Mouse (Mus musculus) layer of hippocampus, adult 11-12 months (tissue): Measurements from ENCODE around the gene Cog3.
A peak's percentile ranks its signal among the peaks of the same experiment; 100 is the strongest.
"Not testable (repeated sequence)": the region's sequence is repeated elsewhere in the genome, so short reads cannot be mapped to it uniquely, and the experiment has no call there.

Source experiments
- DNase-seq: peaks from one replicate; pipeline ENCODE4 v3.0.0; 2022; ENCODE audit warnings: low spot score

Gene Cog3

DNA sequence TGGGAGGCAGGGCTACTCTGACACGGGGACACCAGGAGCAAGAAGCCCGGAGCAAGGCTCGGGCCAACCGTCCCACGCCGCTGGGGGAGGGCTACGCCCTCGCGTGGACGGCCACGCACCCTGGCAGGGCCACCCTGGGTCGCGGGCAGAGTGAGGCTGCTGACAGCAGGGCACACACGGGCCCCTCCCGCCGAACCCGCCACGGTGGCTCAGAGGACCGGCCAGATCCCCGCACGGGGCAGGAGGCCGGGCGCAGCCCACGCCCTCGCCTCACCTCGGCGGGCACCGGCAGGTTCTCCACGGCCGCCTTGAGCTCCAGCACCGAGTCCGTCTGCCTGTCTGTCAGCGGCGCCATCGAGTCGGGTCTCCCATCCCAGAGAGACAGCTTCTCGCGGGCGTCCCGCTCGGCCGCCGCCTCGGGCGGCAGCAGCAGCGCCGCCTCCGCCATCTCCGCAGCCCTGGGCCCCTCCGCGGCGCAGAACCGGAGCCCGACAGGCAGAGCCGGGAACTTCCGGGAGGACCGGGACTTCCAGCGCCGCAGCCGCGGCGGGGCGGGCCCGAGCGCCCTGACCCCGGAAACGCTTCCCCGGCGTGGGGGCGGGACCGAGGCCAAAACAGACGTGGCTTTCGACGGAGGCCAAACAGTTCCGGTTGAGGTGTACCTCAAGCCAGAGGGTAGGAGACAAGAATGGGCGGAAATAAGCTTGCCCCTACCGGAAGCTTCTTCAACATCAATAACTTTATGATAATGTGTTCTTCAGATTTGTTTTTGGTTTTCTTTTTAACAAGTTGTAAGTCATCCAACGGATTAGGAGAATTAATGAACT, at the start of gene Cog3:
Gene Cog3, minus strand, starts transcription at position 527 of the 827 bp plus-strand sequence.
- peak; percentile 97 for DNase-seq

DNA sequence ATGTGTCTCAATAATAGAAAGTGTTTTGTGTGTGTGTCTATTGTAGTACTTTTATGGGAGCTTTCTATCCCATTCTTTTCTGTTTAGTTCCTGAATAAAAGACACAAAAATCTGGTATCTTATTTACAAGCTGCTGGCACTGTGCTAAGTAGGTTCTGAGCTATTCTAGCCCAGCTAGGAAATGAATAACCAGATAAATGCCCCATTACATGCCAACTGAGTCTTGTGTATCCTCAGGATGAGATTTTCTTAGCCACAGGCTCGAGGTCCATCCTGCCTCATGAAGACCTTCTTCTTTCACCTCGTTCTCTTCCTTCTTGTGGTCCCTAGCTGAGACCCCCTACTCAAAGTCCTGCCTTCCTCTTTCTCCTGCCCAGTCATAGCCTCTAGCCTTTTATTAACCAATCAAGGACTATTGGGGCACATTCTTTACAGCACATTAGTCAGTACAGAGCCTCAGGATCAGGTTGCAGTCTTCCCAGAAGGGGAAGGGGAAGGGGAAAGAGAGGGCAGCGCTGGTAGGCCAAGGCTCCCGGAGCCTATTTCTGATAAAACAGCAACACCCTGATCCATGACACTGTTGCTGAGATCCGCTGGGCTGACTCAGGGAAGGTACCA, 43.6 kb upstream of the Cog3 start:
- DNase-seq = no peak

DNA sequence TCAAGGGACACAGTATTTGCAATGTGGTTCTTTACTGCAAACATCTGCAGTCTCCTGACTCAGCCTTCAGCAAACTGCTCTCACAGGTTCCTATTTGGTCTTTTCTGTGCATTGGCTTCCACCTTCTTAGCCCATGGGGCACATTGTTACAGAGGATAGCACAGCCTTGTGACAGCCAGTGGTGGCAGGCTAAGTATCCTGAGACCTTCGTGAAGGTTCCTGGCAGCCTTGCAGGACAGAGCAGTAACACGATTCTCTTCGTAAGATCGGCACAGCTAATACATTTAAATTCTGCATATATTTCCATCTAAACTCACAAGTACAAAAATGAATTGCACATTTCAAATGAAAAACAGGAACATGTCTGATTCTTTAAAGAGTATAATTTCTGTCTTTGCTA, 41.6 kb upstream of the Cog3 start:
- DNase-seq = no peak

DNA sequence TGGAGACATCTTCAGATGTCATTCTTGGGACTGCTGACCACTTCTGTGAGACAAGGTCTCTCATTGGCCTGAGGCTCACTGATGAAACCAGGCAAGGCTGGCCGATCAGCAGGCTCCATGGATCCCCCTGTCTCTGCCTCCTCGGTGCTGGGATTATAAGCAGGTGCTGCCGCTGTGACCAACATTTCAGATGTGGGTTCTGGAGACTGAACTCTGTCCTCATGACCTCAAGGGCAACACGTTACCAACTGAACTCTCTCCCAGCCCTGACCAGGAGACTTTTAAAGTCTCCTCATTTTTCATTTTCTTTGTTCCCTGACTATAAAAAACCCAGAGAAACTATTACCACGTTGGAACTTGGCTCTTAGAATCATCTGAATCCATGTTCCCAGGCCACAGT, 40.4 kb upstream of the Cog3 start:
- no peak for DNase-seq

DNA sequence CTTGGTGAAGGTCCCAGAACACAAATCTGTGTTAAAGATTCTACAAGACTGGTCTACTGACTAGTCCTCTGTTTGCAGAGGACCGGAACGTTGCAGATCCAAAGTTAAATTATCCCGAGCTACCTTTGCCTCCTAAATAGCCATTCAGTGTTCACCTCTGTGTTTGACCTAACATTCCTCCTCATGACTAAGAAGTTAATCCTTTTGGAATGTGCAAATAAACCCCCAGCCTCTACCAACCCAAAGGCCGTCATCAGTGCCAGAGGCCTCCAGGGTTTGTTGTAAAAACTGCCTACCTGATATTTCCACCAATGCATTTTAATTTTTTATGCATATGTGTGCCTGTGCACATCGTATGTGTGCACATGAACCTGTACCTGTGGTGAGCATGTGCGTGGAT, 40.0 kb upstream of the Cog3 start:
- no peak for DNase-seq

DNA sequence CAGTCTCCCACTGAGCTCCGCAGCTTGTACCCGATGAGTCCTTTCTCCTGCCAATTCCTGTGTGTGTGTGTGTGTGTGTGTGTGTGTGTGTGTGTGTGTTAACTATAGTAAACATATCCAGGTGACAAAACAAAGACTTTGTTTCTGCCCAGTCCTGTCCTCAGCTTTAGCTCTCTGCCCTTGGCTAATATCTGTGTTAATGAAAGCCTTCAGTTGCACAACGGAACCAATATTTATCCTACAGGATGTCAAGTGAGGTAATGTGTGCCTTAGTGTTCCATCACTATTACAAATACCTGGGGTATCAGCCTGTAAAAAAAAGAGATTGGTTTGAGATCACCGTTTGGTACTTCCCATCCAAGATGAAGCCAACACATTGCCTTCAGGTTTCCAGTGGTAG, 38.8 kb upstream of the Cog3 start:
- no peak for DNase-seq

DNA sequence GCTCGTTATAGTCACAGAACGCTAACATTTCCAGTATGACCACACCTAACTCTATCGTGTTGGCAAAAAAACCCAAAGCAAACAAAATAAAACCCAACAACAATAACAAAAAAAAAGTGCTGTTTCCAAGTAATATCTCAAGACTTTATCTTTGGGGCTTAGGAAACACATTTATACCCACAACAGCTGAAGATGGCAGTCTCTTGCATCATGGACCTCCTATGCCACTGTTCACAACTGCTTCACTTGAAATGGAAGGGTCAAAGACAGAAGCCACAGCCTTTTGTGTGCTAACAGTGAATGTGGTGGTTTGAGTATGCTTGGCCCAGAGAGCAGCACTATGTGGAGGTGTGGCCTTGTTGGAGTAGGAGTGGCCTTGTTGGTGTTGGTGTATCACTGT, 37.1 kb upstream of the Cog3 start:
- no peak for DNase-seq

DNA sequence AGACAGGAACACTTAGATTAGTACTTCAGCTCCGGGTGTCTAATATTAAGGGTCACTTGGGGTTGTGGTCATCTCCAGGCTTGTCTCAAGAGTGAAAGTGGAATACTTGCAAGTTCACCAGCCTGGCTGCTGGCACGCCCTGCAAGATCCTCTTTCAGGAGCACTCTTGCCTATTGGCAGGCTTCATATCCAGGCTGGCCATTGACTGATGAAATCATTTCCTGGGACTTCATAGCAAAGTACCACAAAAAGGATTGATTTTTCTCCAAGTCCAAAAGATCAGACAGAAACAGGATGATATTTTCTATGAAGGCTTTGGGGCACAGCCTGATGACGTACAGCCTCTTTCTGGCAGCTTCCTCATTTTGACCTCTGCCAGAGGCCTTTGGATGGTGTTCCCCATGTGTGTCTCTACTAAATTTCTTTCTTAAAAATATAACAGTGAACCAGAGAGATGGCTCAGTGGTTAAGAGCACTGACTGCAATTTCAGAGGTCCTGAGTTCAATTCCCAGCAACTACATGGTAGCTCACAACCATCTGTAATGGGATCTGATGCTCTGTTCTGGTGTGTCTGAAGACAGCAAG, 36.2 kb upstream of the Cog3 start:
- DNase-seq = peak; percentile 16

DNA sequence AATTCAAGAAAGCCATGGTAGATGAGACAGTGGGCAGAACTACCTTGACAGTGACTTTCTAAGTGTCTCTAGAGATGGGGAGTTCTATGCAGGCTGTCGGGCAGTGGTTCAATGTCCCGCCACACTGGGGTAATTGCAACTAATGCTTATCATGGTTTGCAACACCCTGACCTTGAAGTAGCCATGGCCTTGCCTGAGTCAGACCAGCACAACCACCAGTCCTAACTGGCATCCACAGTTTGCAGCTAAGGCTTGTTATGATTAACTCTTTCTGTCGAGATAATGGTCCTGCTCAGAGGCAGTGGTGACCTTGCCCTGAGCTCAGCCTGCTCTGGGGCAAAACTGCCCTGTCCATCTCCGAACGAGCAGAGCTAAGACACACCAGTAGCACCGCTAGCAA, 35.0 kb upstream of the Cog3 start:
- DNase-seq = no peak

DNA sequence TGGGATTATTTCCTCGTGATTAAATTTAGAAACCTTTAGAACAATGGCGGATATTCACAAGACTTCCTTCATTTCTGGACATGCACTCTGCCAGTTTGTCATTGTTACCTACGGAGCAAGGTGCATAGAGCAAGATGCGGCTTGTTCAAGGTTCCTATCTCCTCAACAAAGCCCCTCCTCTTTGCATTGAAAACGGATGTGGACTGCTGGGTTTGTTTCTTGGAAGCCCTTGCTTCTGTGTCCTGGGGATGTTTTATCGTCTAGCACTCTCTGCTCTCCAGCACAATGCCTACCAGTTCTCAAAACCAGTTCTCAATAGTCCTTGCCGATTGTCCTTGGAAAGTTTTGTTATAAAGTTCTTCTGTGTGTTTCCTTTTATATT, 33.5 kb upstream of the Cog3 start:
- DNase-seq = no peak

DNA sequence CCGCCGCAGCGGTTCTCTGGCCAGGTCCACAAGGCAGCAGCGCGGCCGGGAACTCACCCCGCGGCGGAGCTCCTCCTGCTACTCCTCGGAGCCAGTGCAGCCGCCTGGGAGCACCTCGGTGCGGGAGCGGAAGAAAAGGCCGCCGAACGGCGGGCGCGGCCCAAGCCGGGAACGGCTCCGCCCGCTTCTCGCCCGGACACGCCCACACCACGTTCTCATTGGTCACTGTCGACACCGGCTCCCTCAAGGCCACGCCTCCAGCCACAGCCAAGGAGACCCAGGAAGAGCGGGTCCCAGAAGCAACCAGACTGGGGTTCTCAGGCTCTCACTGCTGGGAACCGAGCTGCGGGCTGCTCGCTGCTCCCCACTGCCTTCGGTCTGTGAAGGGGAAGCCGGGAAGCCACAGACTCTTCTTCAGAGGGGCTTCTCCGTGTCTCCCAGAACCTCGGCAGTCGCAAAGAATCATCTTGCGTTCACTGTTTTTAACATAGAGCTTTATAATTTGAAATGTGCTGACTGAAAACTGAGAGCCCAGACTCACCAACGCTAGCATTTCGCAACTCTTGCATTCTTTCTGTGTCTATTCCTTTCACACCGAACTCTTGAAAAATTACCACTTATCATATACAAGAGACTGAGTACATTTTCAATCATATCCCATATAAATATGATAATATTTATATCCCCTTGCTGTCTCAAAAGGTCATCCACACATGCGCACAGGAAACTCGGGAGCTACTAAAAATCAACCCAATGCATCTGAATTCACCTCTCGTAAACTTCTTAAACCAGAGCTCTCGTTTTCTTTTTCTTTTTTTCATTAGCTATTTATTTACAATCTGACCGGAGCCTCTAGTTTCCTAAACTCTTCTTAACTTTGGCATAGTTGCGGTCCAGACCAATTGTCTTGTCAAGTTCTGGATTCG, 32.8 kb upstream of the Cog3 start, which contains the start of gene Slc25a30:
Gene Slc25a30, minus strand, starts transcription at position 170 of the 926 bp plus-strand sequence.
- DNase-seq = peak; percentile 97

DNA sequence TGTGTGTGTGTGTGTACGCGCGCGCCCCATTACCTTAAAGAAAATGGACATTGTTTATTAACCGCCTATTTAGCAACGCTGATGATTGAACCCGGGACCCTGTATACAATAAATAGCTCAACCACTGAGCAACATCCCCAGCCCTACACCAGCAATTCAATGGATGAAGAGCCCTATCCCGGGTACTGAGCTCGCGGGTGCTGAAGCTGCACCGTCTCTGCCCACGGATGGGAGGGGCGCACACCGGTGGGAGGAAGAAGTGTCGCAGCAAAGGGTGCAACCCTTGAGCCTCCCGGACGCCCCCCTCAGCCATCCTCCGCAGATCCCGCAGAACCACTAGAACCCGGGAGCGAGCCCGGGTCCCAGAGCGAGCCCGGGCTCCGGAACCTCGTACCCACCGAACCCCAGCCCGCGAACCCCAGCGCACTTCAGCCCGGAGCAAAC, 32.1 kb upstream of the Cog3 start:
- no peak for DNase-seq

DNA sequence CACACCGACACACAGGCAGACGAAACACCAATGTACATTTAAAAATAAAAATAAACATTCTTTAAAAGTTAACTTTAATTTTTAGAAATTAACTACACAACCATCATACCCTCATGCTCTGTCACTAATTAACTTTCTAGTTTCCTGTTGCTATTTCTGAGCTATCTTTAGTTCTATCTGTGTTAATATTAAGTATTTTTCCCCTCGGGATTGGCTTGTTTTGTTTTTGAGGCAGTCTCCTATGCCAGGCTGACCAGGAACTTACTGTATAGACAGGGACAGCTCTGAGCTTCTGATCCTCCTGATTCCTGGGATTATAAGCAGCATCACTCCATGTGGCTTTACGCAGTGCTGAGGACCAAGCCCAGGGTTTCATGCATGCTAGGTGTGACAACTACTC, 25.6 kb upstream of the Cog3 start:
- DNase-seq = no peak

DNA sequence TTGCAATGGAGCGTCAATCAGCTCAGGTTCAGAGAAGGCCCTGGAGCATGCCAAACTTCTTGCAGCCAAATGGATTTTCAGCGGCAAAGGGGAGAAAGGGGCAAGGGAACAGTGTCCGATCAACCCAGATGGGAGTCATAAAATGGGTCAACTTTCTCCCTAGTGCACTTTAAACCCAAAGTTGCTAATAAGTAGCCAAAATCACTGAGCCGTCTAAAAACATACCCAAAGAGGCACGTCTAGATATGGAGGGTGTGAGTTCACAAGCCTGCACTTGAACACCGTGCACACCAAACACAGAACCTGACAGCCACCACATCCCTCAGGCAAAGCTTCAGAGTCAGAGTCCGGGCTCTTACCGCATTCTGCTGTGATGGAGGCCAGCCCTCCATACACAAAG, 22.3 kb upstream of the Cog3 start:
- no peak for DNase-seq

DNA sequence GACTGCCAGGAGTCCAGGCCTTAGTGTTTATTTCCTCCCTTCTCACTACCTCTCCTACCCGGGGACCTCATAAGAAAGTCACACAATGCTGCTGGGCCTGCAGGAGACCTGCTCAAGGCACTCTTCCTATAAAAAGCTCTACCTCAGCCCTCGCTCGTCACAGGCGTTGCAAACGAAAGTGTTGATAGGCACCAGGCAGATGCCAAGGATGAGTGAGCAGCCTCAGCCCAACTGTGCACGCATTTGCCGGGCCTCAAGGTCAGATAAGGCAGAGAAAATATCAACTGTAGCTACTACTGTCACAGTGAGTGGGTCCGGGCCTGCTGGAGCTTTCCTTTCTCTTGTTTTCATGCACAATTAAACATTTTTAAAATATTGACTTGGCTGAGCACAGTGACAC, 19.1 kb upstream of the Cog3 start:
- no peak for DNase-seq

DNA sequence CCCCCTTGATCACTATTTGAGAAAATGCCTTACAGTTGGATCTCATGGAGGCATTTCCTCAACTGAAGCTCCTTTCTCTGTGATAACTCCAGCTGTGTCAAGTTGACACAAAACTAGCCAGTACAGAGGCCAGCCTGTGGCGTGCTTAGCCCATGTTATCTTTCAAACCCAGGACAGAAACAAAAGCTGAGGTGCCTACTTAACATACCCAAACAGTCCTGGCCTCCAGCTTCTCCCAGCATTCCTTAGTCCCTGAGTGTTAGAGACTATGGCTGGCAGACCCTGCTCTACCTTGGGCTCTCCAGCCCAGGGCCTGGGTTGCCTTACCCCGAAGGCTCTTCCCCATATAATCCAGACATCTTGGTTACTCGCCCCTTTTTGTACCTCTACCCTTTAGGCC, 18.1 kb upstream of the Cog3 start:
- DNase-seq = not testable (repeated sequence)

DNA sequence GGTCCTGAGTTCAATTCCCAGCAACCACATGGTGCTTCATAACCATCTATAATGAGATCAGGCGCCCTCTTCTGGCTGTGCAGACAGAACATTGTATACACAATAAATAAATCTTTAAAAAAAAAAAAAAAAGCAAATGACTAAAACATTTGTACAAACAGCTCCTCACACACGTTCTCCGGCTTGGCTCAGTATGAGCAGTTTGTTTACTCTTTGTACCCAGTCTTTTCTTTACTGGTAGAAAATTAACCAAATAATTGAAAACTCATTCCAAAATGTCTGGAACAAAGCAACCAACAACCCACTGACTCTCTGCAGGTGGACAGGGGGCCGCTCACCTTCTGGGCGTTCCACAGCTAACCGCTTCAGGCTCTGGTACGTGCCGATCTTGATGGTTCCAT, 16.8 kb upstream of the Cog3 start:
- peak; percentile 32 for DNase-seq

DNA sequence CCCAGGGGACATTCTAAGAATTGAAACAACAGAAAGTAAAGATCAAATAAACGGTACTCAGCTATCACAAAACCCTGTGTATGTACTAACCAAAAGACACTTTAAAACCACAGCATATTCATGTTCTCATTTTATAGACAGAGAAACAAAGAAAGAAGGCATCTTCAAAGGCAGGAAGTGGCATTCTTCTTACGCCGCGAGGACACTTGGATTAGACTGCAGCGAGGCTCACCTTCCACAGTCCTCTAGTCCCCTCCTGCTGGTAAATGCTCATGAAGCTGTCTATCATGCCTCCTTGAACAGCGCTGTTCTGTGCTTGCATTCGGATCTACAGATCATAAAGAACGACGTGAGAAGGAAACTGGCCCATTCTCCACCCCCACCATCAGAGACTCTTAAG, 15.0 kb upstream of the Cog3 start:
- no peak for DNase-seq

DNA sequence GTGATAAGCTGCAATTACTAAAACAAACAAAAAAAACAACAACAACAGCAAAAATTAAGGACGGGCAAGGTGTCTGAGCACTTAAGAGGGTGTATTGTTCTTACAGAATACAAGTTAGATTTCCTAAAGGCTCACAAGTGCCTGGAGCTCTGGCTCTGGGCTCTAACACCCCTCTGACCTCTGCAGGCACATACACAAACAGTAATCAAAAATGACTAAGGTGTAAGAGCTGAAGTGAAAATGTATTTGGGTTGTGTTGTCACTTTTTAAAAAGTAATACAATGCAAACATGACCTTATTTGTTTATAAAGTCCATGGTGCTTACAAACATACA, 13.9 kb upstream of the Cog3 start:
- no peak for DNase-seq

DNA sequence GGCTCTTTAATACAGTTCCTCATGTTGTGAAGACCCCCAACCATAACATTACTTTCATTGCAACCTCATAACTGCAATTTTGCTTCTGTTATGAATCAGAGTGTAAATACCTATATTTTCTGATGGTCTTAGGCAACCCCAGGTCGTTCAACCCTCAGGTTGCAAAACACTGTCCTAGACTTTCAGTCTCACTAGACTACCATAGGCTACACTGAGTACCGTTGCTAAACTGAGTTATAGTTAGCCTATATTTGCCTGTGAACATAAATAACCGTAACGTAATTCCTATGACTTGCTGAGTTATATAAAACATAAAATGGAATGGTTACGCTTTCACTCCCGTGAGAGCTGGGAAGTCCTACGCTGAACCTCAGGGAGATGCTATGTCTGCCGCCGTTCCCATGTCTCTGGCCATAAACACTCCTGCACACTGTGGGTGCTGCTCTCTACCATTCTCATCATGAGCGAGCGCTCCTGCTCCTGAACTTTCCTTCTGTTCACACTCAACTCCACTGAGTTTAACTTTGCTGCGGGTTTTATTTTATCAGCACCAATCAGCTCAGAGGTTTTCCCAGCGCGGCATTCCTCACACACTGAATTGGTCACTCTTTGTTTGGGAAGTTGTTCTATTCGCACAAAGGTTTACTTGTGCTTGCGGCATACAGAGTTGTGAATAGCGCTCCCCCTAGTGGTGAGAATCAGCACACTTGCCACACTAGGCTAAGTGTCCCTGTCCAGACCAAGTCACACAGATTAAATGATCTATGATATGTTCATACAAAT, 13.4 kb upstream of the Cog3 start:
- DNase-seq = peak; percentile 84

DNA sequence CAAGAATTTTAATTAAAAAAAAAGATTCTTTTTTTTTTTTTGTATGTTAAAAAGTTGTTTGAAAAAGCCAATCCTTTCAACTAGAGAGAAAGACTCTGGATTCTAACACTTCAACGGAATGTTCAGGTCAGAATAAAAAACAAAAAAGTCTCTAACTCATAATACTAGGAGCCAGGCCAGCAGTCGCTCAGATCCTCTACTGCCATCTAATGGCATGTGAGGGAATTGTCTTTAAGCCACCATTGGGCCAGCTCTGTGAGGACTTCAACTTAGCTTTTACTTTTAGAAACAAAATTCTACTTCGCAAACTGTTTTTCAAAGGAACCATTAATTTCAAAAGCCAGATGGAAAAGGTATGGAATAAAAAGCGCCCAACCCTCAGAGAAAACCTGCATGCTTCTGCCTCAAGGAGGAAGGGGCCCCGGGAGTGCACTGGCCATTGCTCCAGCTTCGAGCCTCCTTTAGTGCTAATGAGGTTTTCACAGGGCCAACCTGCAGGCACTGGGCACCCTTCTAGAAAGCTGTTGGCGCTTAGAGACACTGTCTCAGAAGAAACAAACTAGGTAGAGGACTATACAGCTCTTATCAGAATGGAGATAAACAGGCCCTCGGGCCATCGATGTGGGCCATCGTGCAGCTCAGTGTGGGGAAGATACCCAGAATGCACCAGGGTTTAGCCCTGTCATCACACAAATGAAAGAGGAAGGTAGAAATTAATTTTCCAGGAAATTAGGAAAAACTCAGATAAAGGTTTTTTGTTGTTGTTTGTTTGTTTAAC, 6.9 kb upstream of the Cog3 start:
- peak; percentile 61 for DNase-seq
